Mouse (Mus musculus) layer of hippocampus, adult 9-11 months (tissue): ENCODE measurements around the gene Gm44579.
A peak's percentile ranks its signal among the peaks of the same experiment; 100 is the strongest.

Experiments
- DNase-seq: peaks from one replicate; pipeline ENCODE4 v3.0.0; 2022

Gene Gm44579

GRCm38 (mm10) chr15:98167645-98168621, 52.8 kb downstream of the Gm44579 start:
- DNase-seq = peak; percentile 93

GRCm38 (mm10) chr15:98166963-98167644, 53.7 kb downstream of the Gm44579 start, which contains the start of gene Ccdc184:
Gene Ccdc184, plus strand, starts transcription at chr15:98167158.
- no peak for DNase-seq

GRCm38 (mm10) chr15:98165525-98165924, 55.3 kb downstream of the Gm44579 start, which contains the start of gene Asb8:
Gene Asb8, minus strand, starts transcription at chr15:98165625.
- DNase-seq = no peak

GRCm38 (mm10) chr15:98162561-98162960, 58.2 kb downstream of the Gm44579 start:
- no peak for DNase-seq

GRCm38 (mm10) chr15:98161026-98161805, 59.6 kb downstream of the Gm44579 start:
- no peak for DNase-seq

- DNase-seq = no peak
These were observed 63.5 kb downstream of the Gm44579 start for GRCm38 (mm10) chr15:98157253-98157652.

GRCm38 (mm10) chr15:98155944-98156343, 64.8 kb downstream of the Gm44579 start:
- DNase-seq = no peak

GRCm38 (mm10) chr15:98155272-98155671, 65.5 kb downstream of the Gm44579 start:
- no peak for DNase-seq

GRCm38 (mm10) chr15:98154631-98155030, 66.1 kb downstream of the Gm44579 start:
- no peak for DNase-seq

GRCm38 (mm10) chr15:98154146-98154545, 66.6 kb downstream of the Gm44579 start:
- DNase-seq = no peak

- no peak for DNase-seq
These were observed 67.2 kb downstream of the Gm44579 start for GRCm38 (mm10) chr15:98153625-98154024.

GRCm38 (mm10) chr15:98152916-98153315, 67.9 kb downstream of the Gm44579 start:
- DNase-seq = no peak

GRCm38 (mm10) chr15:98149166-98149602, 71.6 kb downstream of the Gm44579 start:
- no peak for DNase-seq

GRCm38 (mm10) chr15:98148356-98148755, 72.4 kb downstream of the Gm44579 start:
- DNase-seq = no peak

- peak; percentile 94 for DNase-seq
These were observed 75.1 kb downstream of the Gm44579 start for GRCm38 (mm10) chr15:98145559-98146181.

- DNase-seq = no peak
These were observed 75.8 kb downstream of the Gm44579 start for GRCm38 (mm10) chr15:98144861-98145507.

- peak; percentile 53 for DNase-seq
These were observed 78.3 kb downstream of the Gm44579 start for GRCm38 (mm10) chr15:98142515-98142914.

- no peak for DNase-seq
These were observed 80.0 kb downstream of the Gm44579 start for GRCm38 (mm10) chr15:98140809-98141208.

GRCm38 (mm10) chr15:98139763-98140162, 81.0 kb downstream of the Gm44579 start:
- DNase-seq = no peak

- no peak for DNase-seq
These were observed 83.9 kb downstream of the Gm44579 start for GRCm38 (mm10) chr15:98136871-98137270.
